Mouse (Mus musculus) lung, embryonic 14.5 days (tissue): ENCODE measurements around the gene Card6. TPM values are rescaled to one million over a fixed set of nuclear protein-coding genes. Genes with fewer than 3 reads are reported as not detected.

Experiments
- ATAC-seq: fragments of 200-750 bp; cut with Nextera tagmentation; 2 replicates; pipeline ENCODE4 v1.8.0; 2017; ENCODE audit warnings: mild to moderate bottlenecking, moderate TSS enrichment, moderate library complexity; ENCODE audit not compliant: insufficient read depth
- DNase-seq: peaks from one replicate; pipeline ENCODE4 v3.0.0-alpha.2; 2015
- H3K27ac ChIP-seq: fragments of 300-500 bp; sonication (generic); 2 replicates; pipeline ENCODE4 v1.5.1; 2014; ENCODE audit warnings: low read depth, mild to moderate bottlenecking, moderate library complexity
- H3K27me3 ChIP-seq: fragments of 300-500 bp; sonication (generic); 2 replicates; pipeline ENCODE4 v1.6.1; 2014; ENCODE audit warnings: low read length, control low read depth; ENCODE audit not compliant: insufficient read depth
- H3K36me3 ChIP-seq: fragments of 300-500 bp; sonication (generic); 2 replicates; pipeline ENCODE4 v1.6.1; 2014; ENCODE audit warnings: control low read depth; ENCODE audit not compliant: insufficient read depth
- H3K4me1 ChIP-seq: fragments of 300-500 bp; sonication (generic); 2 replicates; pipeline ENCODE4 v1.6.1; 2014; ENCODE audit warnings: antibody characterized with exemption, control low read depth; ENCODE audit not compliant: insufficient read depth
- H3K4me2 ChIP-seq: fragments of 300-500 bp; sonication (generic); 2 replicates; pipeline ENCODE4 v1.6.1; 2014; ENCODE audit warnings: mild to moderate bottlenecking
- H3K4me3 ChIP-seq: fragments of 300-500 bp; sonication (generic); 2 replicates; pipeline ENCODE4 v1.5.1; 2014; ENCODE audit warnings: low read depth, low read length
- H3K9ac ChIP-seq: fragments of 300-500 bp; sonication (generic); 2 replicates; pipeline ENCODE4 v1.6.1; 2014
- H3K9me3 ChIP-seq: fragments of 300-500 bp; sonication (generic); 2 replicates; pipeline ENCODE4 v1.6.1; 2016; ENCODE audit warnings: low read depth, low read length, control low read depth
- CTCF ChIP-seq: IDR thresholded peaks from 2 replicates; pipeline ENCODE4 v1.5.1; 2016; ENCODE audit warnings: antibody characterized with exemption, low read depth
- WGBS: fragments of 180-500 bp; shearing (Covaris S2); extraction: QIAGEN DNeasy Blood & Tissue Kit; methylation state at CpG from one replicate; pipeline ENCODE4 v1.1.7; 2014; 5-methylcytosine and 5-hydroxymethylcytosine counted together
- polyA plus RNA-seq: library from polyadenylated mRNA; unstranded; fragments of >200 nt; fragmentation: Nextera tagmentation; extraction: Ambion mirVana; gene quantifications from 2 replicates; pipeline ENCODE4 v1.2.1, GENCODE M21; 2014

Gene Card6
- polyA plus RNA-seq, 1 experiment from 2014 or later, result 1.7 TPM

- no peak for TF ChIP-seq CTCF
- no peak for DNase-seq
- 75% methylated on average over 6 of the region's 6 CpGs for WGBS
- H3K4me2 ChIP-seq, result no peak overlapping the region
- no peak overlapping the region for H3K9ac ChIP-seq
- ATAC-seq, result no peak
- no peak overlapping the region for H3K27ac ChIP-seq
- H3K4me1 ChIP-seq, result no peaks in the 10 kb centered on the region
- no peaks in the 10 kb centered on the region for H3K27me3 ChIP-seq
- no peak overlapping the region for H3K4me3 ChIP-seq
- H3K36me3 ChIP-seq, result no peaks in the 10 kb centered on the region
- H3K9me3 ChIP-seq, result no peaks in the 10 kb centered on the region
These were observed 2.4 kb downstream of the Card6 start for GRCm38 (mm10) chr15:5105891-5106290.

DNA sequence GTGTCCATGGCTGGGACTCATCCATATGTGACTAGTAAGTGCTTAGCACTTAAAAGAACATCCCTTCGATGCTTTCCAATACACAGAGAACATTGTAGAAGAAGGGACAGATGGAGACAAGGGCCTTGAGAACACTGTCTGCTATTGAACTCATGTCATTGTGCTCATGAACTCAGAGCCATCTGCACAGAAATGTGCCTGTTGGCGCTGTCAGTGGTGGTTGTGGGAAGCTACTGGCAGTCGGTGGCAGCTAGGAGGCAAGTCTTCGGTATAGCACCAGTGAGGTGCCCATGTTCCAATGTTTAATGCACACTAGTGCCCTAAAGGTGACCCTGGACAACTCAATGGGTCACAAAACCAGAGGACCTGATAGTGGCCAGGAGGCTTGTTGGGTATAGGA is 6.0 kb downstream of the Card6 start:
- Histone ChIP-seq H3K27ac (no peak overlapping the region), H3K4me1 (no peaks in the 10 kb centered on the region), H3K36me3 (no peaks in the 10 kb centered on the region), H3K4me2 (no peak overlapping the region), H3K9me3 (no peaks in the 10 kb centered on the region), H3K9ac (no peak overlapping the region), H3K4me3 (no peak overlapping the region), H3K27me3 (no peaks in the 10 kb centered on the region)
- WGBS, result 91% methylated on average over 4 of the region's 4 CpGs
- ATAC-seq, result no peak
- no peak for DNase-seq
- TF ChIP-seq CTCF, result no peak

DNA sequence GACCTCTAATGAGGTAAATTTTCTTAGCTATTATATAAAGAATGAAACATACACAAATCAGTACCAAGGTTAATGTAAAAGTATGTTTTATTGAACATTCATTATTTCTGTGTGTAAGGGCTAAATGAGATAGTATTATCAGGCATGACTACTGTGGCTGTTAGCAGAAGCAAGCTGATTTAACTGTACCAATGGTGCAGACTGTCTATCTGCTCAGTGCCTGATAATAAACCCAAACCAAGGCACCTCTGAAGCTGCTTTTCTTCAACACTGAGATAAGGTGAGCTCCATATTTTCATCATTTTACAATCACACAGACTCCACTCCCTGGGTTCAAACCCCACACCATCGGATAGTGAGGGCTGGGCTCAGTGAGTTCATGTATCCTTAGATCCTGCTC is 11.0 kb downstream of the Card6 start:
- Histone ChIP-seq H3K27ac (no peak overlapping the region), H3K9me3 (no peaks in the 10 kb centered on the region), H3K36me3 (no peaks in the 10 kb centered on the region), H3K4me1 (no peaks in the 10 kb centered on the region), H3K4me2 (no peak overlapping the region), H3K9ac (no peak overlapping the region), H3K27me3 (no peaks in the 10 kb centered on the region), H3K4me3 (no peak overlapping the region)
- 85% methylated on average over 1 of the region's 1 CpGs for WGBS
- no peak for TF ChIP-seq CTCF
- no peak for DNase-seq
- no peak for ATAC-seq

DNA sequence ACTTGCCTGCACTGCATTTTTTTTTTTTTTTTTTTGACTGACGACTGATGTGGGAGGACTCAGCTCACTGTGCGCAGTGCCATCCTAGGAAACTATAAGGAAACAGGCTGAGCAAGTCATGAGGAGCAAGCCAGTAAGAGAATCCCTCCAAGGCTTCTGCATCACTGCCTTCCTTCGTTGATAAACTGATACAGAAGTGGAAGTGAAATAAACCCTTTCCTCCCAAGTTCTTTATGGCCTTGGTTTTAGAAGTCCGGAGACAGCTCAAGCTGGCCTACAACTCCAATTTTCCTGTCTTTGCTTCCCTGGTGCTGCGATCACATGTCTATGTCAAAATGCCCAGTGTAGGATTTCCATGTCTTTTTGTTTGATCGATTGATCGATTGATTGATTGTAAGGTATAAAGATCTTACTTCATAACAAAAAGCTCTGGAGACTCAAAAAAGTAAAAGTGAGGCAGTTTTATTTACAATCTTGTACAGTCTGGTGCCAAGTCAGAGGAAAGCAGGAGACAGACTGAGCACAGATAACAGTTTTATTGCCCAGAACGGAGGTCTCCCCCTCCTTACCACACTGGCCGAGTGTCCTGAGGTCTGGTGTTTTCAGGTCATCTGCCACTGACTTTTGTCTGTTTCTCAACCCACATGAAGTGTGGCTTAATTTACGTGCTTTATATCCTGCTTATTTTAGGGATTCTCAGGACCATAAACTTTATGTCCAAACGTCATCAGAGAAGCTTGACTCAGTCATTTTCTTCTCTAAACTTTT is 12.6 kb downstream of the Card6 start:
- no peak for TF ChIP-seq CTCF
- DNase-seq, result no peak
- 79% methylated on average over 11 of the region's 11 CpGs for WGBS
- Histone ChIP-seq H3K9ac (no peak overlapping the region), H3K4me2 (no peak overlapping the region), H3K9me3 (no peaks in the 10 kb centered on the region), H3K27ac (no peak overlapping the region), H3K27me3 (no peaks in the 10 kb centered on the region), H3K4me1 (no peaks in the 10 kb centered on the region), H3K4me3 (no peak overlapping the region), H3K36me3 (no peaks in the 10 kb centered on the region)
- no peak for ATAC-seq

DNA sequence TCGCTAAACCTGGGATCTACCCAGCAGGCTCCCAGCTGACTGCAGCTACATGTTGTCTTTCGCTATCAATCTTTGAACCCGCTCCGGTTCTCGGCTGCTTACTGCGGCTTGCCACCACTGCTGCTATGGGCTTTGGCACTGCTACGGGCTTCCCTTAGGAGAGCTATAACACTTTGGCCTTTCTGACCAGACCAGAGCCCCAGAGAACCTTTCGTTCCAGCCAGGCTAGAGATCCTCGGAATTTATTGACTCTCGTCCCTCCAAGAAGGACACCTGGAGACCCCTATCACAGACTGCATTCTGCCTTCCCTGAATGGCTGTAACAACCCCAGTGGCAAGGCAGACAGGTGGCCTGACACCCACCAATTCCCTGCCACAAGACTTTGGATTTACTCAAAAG is 18.2 kb downstream of the Card6 start:
- 88% methylated on average over 10 of the region's 10 CpGs for WGBS
- DNase-seq, result no peak
- no peak overlapping the region for H3K4me3 ChIP-seq
- no peak for ATAC-seq
- no peak overlapping the region for H3K9ac ChIP-seq
- no peaks in the 10 kb centered on the region for H3K36me3 ChIP-seq
- no peak overlapping the region for H3K4me2 ChIP-seq
- no peaks in the 10 kb centered on the region for H3K27me3 ChIP-seq
- no peaks in the 10 kb centered on the region for H3K9me3 ChIP-seq
- H3K27ac ChIP-seq, result no peak overlapping the region
- no peaks in the 10 kb centered on the region for H3K4me1 ChIP-seq
- no peak for TF ChIP-seq CTCF

DNA sequence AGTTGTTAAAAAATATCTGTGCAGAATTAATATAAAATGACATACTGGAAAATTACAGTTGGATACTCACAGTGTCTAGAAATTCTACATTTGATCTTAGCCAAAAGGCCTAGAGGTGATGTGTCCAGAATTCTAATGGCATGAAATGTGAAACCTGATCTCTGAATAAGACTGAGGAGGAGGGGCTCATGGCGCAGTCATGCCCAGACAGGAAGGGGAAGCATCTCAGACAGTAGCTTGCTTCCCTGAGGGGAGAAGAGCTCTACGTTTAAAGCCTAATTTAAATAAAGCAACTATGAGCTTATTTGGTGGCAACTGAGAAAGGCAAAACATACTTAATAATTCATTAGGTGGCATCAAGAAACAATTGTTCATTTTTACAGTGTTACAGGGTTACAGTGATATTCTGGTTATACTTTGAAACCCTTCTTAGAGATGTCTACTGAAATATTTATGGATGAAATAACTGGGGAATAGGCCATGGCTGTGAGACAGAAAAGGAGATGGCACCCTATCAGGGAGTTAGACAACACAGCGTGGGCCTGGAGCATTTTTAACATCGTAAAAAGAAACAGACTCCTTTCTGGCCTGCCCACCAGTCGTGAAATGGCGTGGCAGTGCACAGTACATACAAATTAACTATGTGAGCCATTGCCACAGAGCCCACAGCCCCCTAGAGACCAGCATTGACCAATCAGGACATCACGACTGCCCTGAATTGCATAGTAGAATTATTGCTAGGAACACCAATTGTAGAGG is 19.3 kb downstream of the Card6 start:
- 69% methylated on average over 7 of the region's 7 CpGs for WGBS
- no peaks in the 10 kb centered on the region for H3K27me3 ChIP-seq
- H3K4me3 ChIP-seq, result no peak overlapping the region
- DNase-seq (peak; percentile 42), ATAC-seq (peak; percentile 78)
- no peak for TF ChIP-seq CTCF
- no peaks in the 10 kb centered on the region for H3K4me1 ChIP-seq
- no peak overlapping the region for H3K9ac ChIP-seq
- no peaks in the 10 kb centered on the region for H3K9me3 ChIP-seq
- no peak overlapping the region for H3K27ac ChIP-seq
- no peaks in the 10 kb centered on the region for H3K36me3 ChIP-seq
- no peak overlapping the region for H3K4me2 ChIP-seq

- H3K4me2 ChIP-seq, result no peak overlapping the region
- no peak overlapping the region for H3K9ac ChIP-seq
- H3K27ac ChIP-seq, result no peak overlapping the region
- no peaks in the 10 kb centered on the region for H3K9me3 ChIP-seq
- TF ChIP-seq CTCF, result peak; percentile 53
- no peak overlapping the region for H3K4me3 ChIP-seq
- 0% methylated on average over 2 of the region's 2 CpGs for WGBS
- no peaks in the 10 kb centered on the region for H3K4me1 ChIP-seq
- DNase-seq (peak; percentile 73), ATAC-seq (peak; percentile 38; the same call in 1 of the 2 replicates)
- H3K27me3 ChIP-seq, result no peaks in the 10 kb centered on the region
- no peaks in the 10 kb centered on the region for H3K36me3 ChIP-seq
These were observed 22.2 kb downstream of the Card6 start for GRCm38 (mm10) chr15:5086162-5086561.
